Comparison of ENCODE assay signal across 8 mouse cellular contexts in genomic region chr13:77982105-77982851, GRCm38 (mm10). TPM values are rescaled to one million over a fixed set of nuclear protein-coding genes. Genes with fewer than 3 reads are reported as not detected.
DNase-seq lines count a peak whose midpoint lies in the region; ATAC-seq and TF ChIP-seq lines count a peak whose summit lies in the region.

No protein-coding gene starts in this region.

- H3K36me3 ChIP-seq in kidney, adult 2 months (ENCODE audit: control insufficient read depth, insufficient read depth, low read length) = no peaks in the 10 kb centered on the region
- no peaks in the 10 kb centered on the region for H3K36me3 ChIP-seq in kidney, embryonic 15.5 days
- H3K36me3 ChIP-seq in hindbrain, embryonic 14.5 days (replicated peaks; ENCODE audit: control insufficient read depth, insufficient read depth) = no peaks in the 10 kb centered on the region

- 27% methylated on average over 5 of the region's 5 CpGs for WGBS in kidney, adult 2 months
- 28% methylated on average over 5 of the region's 5 CpGs for WGBS in kidney, embryonic 15.5 days
- WGBS in hindbrain, embryonic 14.5 days = 26% methylated on average over 5 of the region's 5 CpGs

- no peaks in the 10 kb centered on the region for H3K4me1 ChIP-seq in kidney, adult 2 months (ENCODE audit: control insufficient read depth, insufficient read depth, low read length)
- no peaks in the 10 kb centered on the region for H3K4me1 ChIP-seq in kidney, embryonic 15.5 days
- no peaks in the 10 kb centered on the region for H3K4me1 ChIP-seq in hindbrain, embryonic 14.5 days (replicated peaks; ENCODE audit: control insufficient read depth, insufficient read depth, low read length)

- H3K4me2 ChIP-seq in kidney, embryonic 15.5 days = no peak overlapping the region
- no peak overlapping the region for H3K4me2 ChIP-seq in hindbrain, embryonic 14.5 days (replicated peaks)

- H3K9ac ChIP-seq in kidney, embryonic 15.5 days = no peak overlapping the region
- H3K9ac ChIP-seq in hindbrain, embryonic 14.5 days = no peak overlapping the region

- intact Hi-C loops in left cerebral cortex, postnatal 25 days (cut with DNase I) = loop anchor here (2.0 kb wide), 1 partner anchor 193 kb away; no protein-coding TSS in a partner anchor

- TF ChIP-seq CTCF in kidney, adult 2 months (conservative IDR thresholded peaks at IDR 0.05; ENCODE audit: insufficient read depth, insufficient read length, low read depth, low read length) = no peak

- H3K27me3 ChIP-seq in kidney, adult 2 months (replicated peaks; ENCODE audit: control insufficient read depth, insufficient read depth, low read length) = no peaks in the 10 kb centered on the region
- H3K27me3 ChIP-seq in kidney, embryonic 15.5 days = no peaks in the 10 kb centered on the region
- H3K27me3 ChIP-seq in hindbrain, embryonic 14.5 days (ENCODE audit: control insufficient read depth, insufficient read depth, low read length) = no peaks in the 10 kb centered on the region

- no peak for TF ChIP-seq POLR2A in kidney, adult 2 months (IDR thresholded peaks at IDR 0.05; ENCODE audit: low read depth, low read length)

- no peak for ATAC-seq in kidney, embryonic 15.5 days (replicated peaks; ENCODE audit: low FRiP score)
- ATAC-seq in common myeloid progenitor, adult 5-6 weeks (replicated peaks; ENCODE audit: low read depth, poor library complexity, severe bottlenecking) = peak; percentile 83
- peak; percentile 78; the same call in 1 of the 2 replicates for ATAC-seq in hindbrain, embryonic 14.5 days (ENCODE audit: low FRiP score)
- ATAC-seq in erythroid progenitor cell, adult 5-6 weeks (replicated peaks; ENCODE audit: low FRiP score, poor library complexity, severe bottlenecking) = no peak

- no peaks in the 10 kb centered on the region for H3K9me3 ChIP-seq in kidney, embryonic 15.5 days (replicated peaks)
- H3K9me3 ChIP-seq in hindbrain, embryonic 14.5 days (ENCODE audit: control insufficient read depth, low read length) = no peaks in the 10 kb centered on the region

- no peak overlapping the region for H3K4me3 ChIP-seq in kidney, adult 2 months (ENCODE audit: insufficient read depth, low read depth, low read length)
- no peak overlapping the region for H3K4me3 ChIP-seq in kidney, embryonic 15.5 days (replicated peaks)
- no peak overlapping the region for H3K4me3 ChIP-seq in hindbrain, embryonic 14.5 days (replicated peaks; ENCODE audit: low read length)

- H3K27ac ChIP-seq in kidney, adult 2 months (ENCODE audit: insufficient read depth, low read depth, low read length) = no peak overlapping the region
- H3K27ac ChIP-seq in kidney, embryonic 15.5 days = no peak overlapping the region
- no peak overlapping the region for H3K27ac ChIP-seq in hindbrain, embryonic 14.5 days

- DNase-seq in kidney, adult 2 months = peak; percentile 41
- DNase-seq in Muller cell, postnatal 12 days (ENCODE audit: inconsistent ontology term) = peak; percentile 57
- peak; percentile 79 for DNase-seq in hindbrain, embryonic 14.5 days (ENCODE audit: low spot score)
- peak; percentile 73 to 76 for DNase-seq in left cerebral cortex, postnatal 25 days (ENCODE audit: low spot score in 2 of 2)
- DNase-seq in retina, postnatal 1 day = peak; percentile 73

RNA-seq across cellular contexts. Expression of gene Pou5f2, which starts 42.4 kb away (rescaled TPM):
- 0.16 and 0.28 TPM in 2 replicates for polyA plus RNA-seq in kidney, adult 2 months (2012; rRNA removed)
- 1.0 and 1.7 TPM in 2 replicates for polyA plus RNA-seq in kidney, embryonic 15.5 days (2015; fragmentation: Nextera tagmentation; extraction: Ambion mirVana)
- total RNA-seq in common myeloid progenitor, adult 5-6 weeks (2017) = 1.7 and 2.1 TPM in 2 replicates
- 0.59 and 0.83 TPM in 2 replicates for polyA plus RNA-seq in hindbrain, embryonic 14.5 days (2014; fragmentation: Nextera tagmentation; extraction: Ambion mirVana)
- total RNA-seq in left cerebral cortex, postnatal 25 days (2021) = 1 to 10 TPM in 1 of 2 experiments, under 1 TPM in 1; 0.71 to 2.2 TPM
- total RNA-seq in erythroid progenitor cell, adult 5-6 weeks (2015; ENCODE audit: low replicate concordance) = 0.84 and 2.5 TPM in 2 replicates
- 5.1 TPM in 1 of 2 replicates, not detected in the other for total RNA-seq in erythroid progenitor cell, adult 5-6 weeks (2017; ENCODE audit: low replicate concordance)

Comparison
In these comparisons a context has a peak if more than half of its experiments do, and no peak if none do; other contexts are left out.
1. ATAC-seq: peak in common myeloid progenitor, adult 5-6 weeks (single experiment) and hindbrain, embryonic 14.5 days (single experiment); none in kidney, embryonic 15.5 days (single experiment) and erythroid progenitor cell, adult 5-6 weeks (single experiment).
2. Peak in every context shown above with its lines, with median percentiles within 50 percentile points of each other: DNase-seq.